ENCODE assay signal across 25 mouse cellular contexts in genomic region chr8:95528194-95528593, GRCm38 (mm10). TPM values are rescaled to one million over a fixed set of nuclear protein-coding genes. Genes with fewer than 3 reads are reported as not detected.
A peak's percentile ranks its signal among the peaks of the same experiment; 100 is the strongest.
DNase-seq lines count a peak whose midpoint lies in the region; ATAC-seq and TF ChIP-seq lines count a peak whose summit lies in the region.
"Had no signal": no experiment of that assay in that cellular context is flagged by ENCODE, and none has a peak within 500 bp of the region (broad histone marks: within the 10 kb centered on the region; RNA-seq: fewer than 3 reads in every experiment).

No protein-coding gene starts in this region.

- TF ChIP-seq POLR2A in ES-Bruce4 (IDR thresholded peaks at IDR 0.05; ENCODE audit: insufficient read depth, low read length): no peak

- 0 out of 2 replicates have a peak overlapping the region, but pooled peaks have one; percentile 6 for H3K9ac ChIP-seq in ES-Bruce4 (ENCODE audit: low read depth, poor library complexity, severe bottlenecking)
- H3K9ac ChIP-seq: embryonic facial prominence, embryonic 13.5 days; embryonic facial prominence, embryonic 15.5 days; forebrain, embryonic 13.5 days; forebrain, embryonic 15.5 days; forebrain, postnatal 0 days had no signal

- H3K4me1 ChIP-seq in E14TG2a.4 (replicated peaks; ENCODE audit: low read depth, low read length) (peaks cover 66% of the 10 kb centered on the region), ES-Bruce4 (ENCODE audit: control insufficient read depth, insufficient read depth, low read length) (peaks cover 5% of the 10 kb centered on the region)
- H3K4me1 ChIP-seq: embryonic facial prominence, embryonic 13.5 days; embryonic facial prominence, embryonic 15.5 days; forebrain, embryonic 15.5 days had no signal

- DNase-seq in MN1 (ENCODE audit: low spot score): peak; percentile 18
- DNase-seq in gonadal fat pad, adult 2 months (ENCODE audit: low read depth): peak; percentile 54
- no peak for DNase-seq in urinary bladder, postnatal 10 days (ENCODE audit: low spot score)
- no peak for DNase-seq in embryo, embryonic 10 days (ENCODE audit: low spot score)
- DNase-seq: adrenal gland, adult 2 months; adrenal gland, postnatal 10 days; adrenal gland, postnatal 36 days; cerebellum, adult 11 months; cerebellum, adult 2 months; cerebellum, adult 9-10 months; cerebellum, postnatal 25 days; embryo, embryonic 11 days; forebrain, postnatal 0 days had no signal

- H3K27ac ChIP-seq in ES-Bruce4 (ENCODE audit: insufficient read depth, low read length): no peak overlapping the region
- H3K27ac ChIP-seq: embryonic facial prominence, embryonic 13.5 days; embryonic facial prominence, embryonic 15.5 days; forebrain, embryonic 13.5 days; forebrain, embryonic 15.5 days had no signal

- TF ChIP-seq EP300 in ES-Bruce4 (IDR thresholded peaks at IDR 0.05; ENCODE audit: insufficient read depth, low read depth, low read length): no peak

- H3K27me3 ChIP-seq in E14TG2a.4 (ENCODE audit: insufficient read depth, low read length) (no peaks in the 10 kb centered on the region), ES-Bruce4 (ENCODE audit: control insufficient read depth, insufficient read depth, low read length, poor library complexity, severe bottlenecking) (no peaks in the 10 kb centered on the region)
- H3K27me3 ChIP-seq: forebrain, embryonic 13.5 days; forebrain, embryonic 15.5 days had no signal

- no peak for TF ChIP-seq CTCF in E14TG2a.4 (conservative IDR thresholded peaks at IDR 0.05; ENCODE audit: low read length)
- no peak for TF ChIP-seq CTCF in ES-Bruce4 (IDR thresholded peaks at IDR 0.05; ENCODE audit: low read depth, low read length)

- no peaks in the 10 kb centered on the region for H3K36me3 ChIP-seq in E14TG2a.4 (ENCODE audit: insufficient read depth, low read length)
- H3K36me3 ChIP-seq in ES-Bruce4 (ENCODE audit: control insufficient read depth, insufficient read depth, low read length, poor library complexity, severe bottlenecking): no peaks in the 10 kb centered on the region
- H3K36me3 ChIP-seq: embryonic facial prominence, embryonic 13.5 days; embryonic facial prominence, embryonic 15.5 days; forebrain, embryonic 15.5 days; G1E had no signal

- ATAC-seq in megakaryocyte-erythroid progenitor cell, adult 5-6 weeks (replicated peaks; ENCODE audit: low FRiP score, low TSS enrichment, poor library complexity, severe bottlenecking): no peak
- ATAC-seq: forebrain, embryonic 13.5 days; forebrain, embryonic 15.5 days; forebrain, postnatal 0 days had no signal

- H3K4me3 ChIP-seq in E14TG2a.4 (replicated peaks; ENCODE audit: low read length): peak overlapping the region; percentile 58
- peak overlapping the region; percentile 16; the same call in 1 of the 2 replicates for H3K4me3 ChIP-seq in ES-Bruce4 (ENCODE audit: low read depth, low read length)
- H3K4me3 ChIP-seq: embryonic facial prominence, embryonic 13.5 days; embryonic facial prominence, embryonic 15.5 days; erythroblast, embryonic 14.5 days; forebrain, embryonic 13.5 days; forebrain, embryonic 15.5 days had no signal

- H3K9me3 ChIP-seq in E14TG2a.4 (ENCODE audit: low read length) (no peaks in the 10 kb centered on the region), ES-Bruce4 (replicated peaks; ENCODE audit: control insufficient read depth, insufficient read depth, low read length, poor library complexity, severe bottlenecking) (no peaks in the 10 kb centered on the region)
- H3K9me3 ChIP-seq: embryonic facial prominence, embryonic 13.5 days; embryonic facial prominence, embryonic 15.5 days; forebrain, embryonic 13.5 days; forebrain, embryonic 15.5 days; G1E had no signal

RNA-seq across cellular contexts. Expression of gene Ccdc113, which starts 5.7 kb away (rescaled TPM):
- 0.52 and 1.9 TPM in 2 replicates for polyA plus RNA-seq in ES-Bruce4 (2011; ENCODE audit: insufficient read depth, insufficient read length, low read depth, missing spikeins)
- polyA plus RNA-seq in gonadal fat pad, adult 2 months (2012; rRNA removed): 0.36 and 1.4 TPM in 2 replicates
- total RNA-seq in megakaryocyte-erythroid progenitor cell, adult 5-6 weeks (2014; fragmentation: Nextera tagmentation): not detected in 2 replicates
- not detected in 2 replicates for total RNA-seq in megakaryocyte-erythroid progenitor cell, adult 5-6 weeks (2017)
- total RNA-seq: G1E had no signal
- polyA plus RNA-seq: adrenal gland, adult 2 months; C2C12; embryonic facial prominence, embryonic 11.5 days; erythroblast, embryonic 14.5 days; forebrain, embryonic 11.5 days; G1E had no signal

RNA-seq across cellular contexts. Expression of gene Csnk2a2, which starts 38.4 kb away (rescaled TPM):
- polyA plus RNA-seq in ES-Bruce4 (2011; ENCODE audit: insufficient read depth, insufficient read length, low read depth, missing spikeins): 210 and 236 TPM in 2 replicates
- polyA plus RNA-seq in gonadal fat pad, adult 2 months (2012; rRNA removed): 18.2 and 22.7 TPM in 2 replicates
- total RNA-seq in megakaryocyte-erythroid progenitor cell, adult 5-6 weeks (2014; fragmentation: Nextera tagmentation): 60.1 and 77.7 TPM in 2 replicates
- total RNA-seq in megakaryocyte-erythroid progenitor cell, adult 5-6 weeks (2017): 32.9 and 43.0 TPM in 2 replicates

RNA-seq across cellular contexts. Expression of gene Prss54, which starts 47.9 kb away (rescaled TPM):
- polyA plus RNA-seq in ES-Bruce4 (2011; ENCODE audit: insufficient read depth, insufficient read length, low read depth, missing spikeins): not detected in 2 replicates
- 0.49 and 0.55 TPM in 2 replicates for polyA plus RNA-seq in gonadal fat pad, adult 2 months (2012; rRNA removed)
- not detected in 2 replicates for total RNA-seq in megakaryocyte-erythroid progenitor cell, adult 5-6 weeks (2014; fragmentation: Nextera tagmentation)
- not detected in 2 replicates for total RNA-seq in megakaryocyte-erythroid progenitor cell, adult 5-6 weeks (2017)
- total RNA-seq: adrenal gland, adult 2 months; adrenal gland, postnatal 10 days; adrenal gland, postnatal 36 days; forebrain, postnatal 0 days had no signal
- polyA plus RNA-seq: adrenal gland, adult 2 months; C2C12; cerebellum, adult 2 months; embryonic facial prominence, embryonic 11.5 days; embryonic facial prominence, embryonic 13.5 days; embryonic facial prominence, embryonic 15.5 days; erythroblast, embryonic 14.5 days; forebrain, embryonic 11.5 days; forebrain, embryonic 13.5 days; forebrain, embryonic 15.5 days; forebrain, postnatal 0 days; G1E had no signal

Comparison
In these comparisons a context has a peak if more than half of its experiments do, and no peak if none do; other contexts are left out.
1. DNase-seq: peak in MN1 (single experiment) and gonadal fat pad, adult 2 months (single experiment); none in urinary bladder, postnatal 10 days (single experiment) and embryo, embryonic 10 days (single experiment).